Mouse (Mus musculus) right cerebral cortex, postnatal 10 days (tissue): ENCODE results near the gene Gm8108.
A peak's percentile ranks its signal among the peaks of the same experiment; 100 is the strongest.
"Not testable (repeated sequence)": the region's sequence is repeated elsewhere in the genome, so short reads cannot be mapped to it uniquely, and the experiment has no call there.

Experiments
- DNase-seq, 2 experiments: peaks; one replicate each; pipeline ENCODE4 v3.0.0; 2021; ENCODE audit warnings: low spot score in 2 of 2

The Gm8108 gene

GRCm38 (mm10) chr14:4110426-4110825, at the start of gene Gm8108:
TSS of gene Gm8108 (plus strand) at chr14:4110526.
- peak; percentile 18 to 20 for DNase-seq

- not testable (repeated sequence) for DNase-seq
These were observed 26.5 kb upstream of the Gm8108 start, which contains the start of gene Gm3115 for GRCm38 (mm10) chr14:4083820-4084219. TSS of gene Gm3115 (plus strand) at chr14:4084120.

GRCm38 (mm10) chr14:4141646-4142045, 31.3 kb downstream of the Gm8108 start:
- not testable (repeated sequence) for DNase-seq

GRCm38 (mm10) chr14:4164730-4165129, 54.4 kb downstream of the Gm8108 start, which contains the start of gene Gm3127:
TSS of gene Gm3127 (plus strand) at chr14:4165030.
- not testable (repeated sequence) for DNase-seq

GRCm38 (mm10) chr14:4182030-4182429, 71.7 kb downstream of the Gm8108 start:
- DNase-seq, result peak; percentile 18 to 22
